Mouse (Mus musculus) limb, embryonic 13.5 days (tissue): ENCODE data around the gene Slc15a5. TPM values are rescaled to one million over a fixed set of nuclear protein-coding genes. Genes with fewer than 3 reads are reported as not detected.

Source experiments
- ATAC-seq: fragments of 200-750 bp; cut with Nextera tagmentation; 2 replicates; pipeline ENCODE4 v1.8.0; 2017; ENCODE audit warnings: low read depth, moderate number of reproducible peaks, moderate TSS enrichment; ENCODE audit not compliant: low FRiP score
- H3K27ac ChIP-seq: fragments of 300-500 bp; sonication (generic); 2 replicates; pipeline ENCODE4 v1.5.1; 2015; ENCODE audit warnings: inconsistent platforms, mild to moderate bottlenecking, moderate library complexity
- H3K27me3 ChIP-seq: fragments of 300-500 bp; sonication (generic); 2 replicates; pipeline ENCODE4 v1.6.1; 2015; ENCODE audit warnings: mild to moderate bottlenecking, inconsistent platforms
- H3K36me3 ChIP-seq: fragments of 300-500 bp; sonication (generic); 2 replicates; pipeline ENCODE4 v1.6.1; 2015; ENCODE audit warnings: inconsistent platforms, mild to moderate bottlenecking, moderate library complexity
- H3K4me1 ChIP-seq: fragments of 300-500 bp; sonication (generic); 2 replicates; pipeline ENCODE4 v1.6.1; 2015; ENCODE audit warnings: inconsistent platforms
- H3K4me2 ChIP-seq: fragments of 300-500 bp; sonication (generic); replicated peaks from 2 replicates; pipeline ENCODE4 v1.6.1; 2015; ENCODE audit warnings: inconsistent platforms, mild to moderate bottlenecking, moderate library complexity
- H3K4me3 ChIP-seq: fragments of 300-500 bp; sonication (generic); 2 replicates; pipeline ENCODE4 v1.5.1; 2015; ENCODE audit warnings: moderate library complexity, mild to moderate bottlenecking, inconsistent platforms
- H3K9ac ChIP-seq: fragments of 300-500 bp; sonication (generic); 2 replicates; pipeline ENCODE4 v1.6.1; 2015; ENCODE audit warnings: mild to moderate bottlenecking, inconsistent platforms
- H3K9me3 ChIP-seq: fragments of 300-500 bp; sonication (generic); 2 replicates; pipeline ENCODE4 v1.6.1; 2016; ENCODE audit warnings: inconsistent platforms
- WGBS: fragments of 180-500 bp; shearing (Covaris S2); methylation state at CpG from one replicate; pipeline ENCODE4 v1.1.7; 2015; 5-methylcytosine and 5-hydroxymethylcytosine counted together
- polyA plus RNA-seq: library from polyadenylated mRNA; unstranded; fragments of >200 nt; fragmentation: Nextera tagmentation; extraction: Ambion mirVana; gene quantifications from 2 replicates; pipeline ENCODE4 v1.2.1, GENCODE M21; 2015

Slc15a5 gene
- polyA plus RNA-seq, 1 experiment from 2014 or later, result not detected

DNA sequence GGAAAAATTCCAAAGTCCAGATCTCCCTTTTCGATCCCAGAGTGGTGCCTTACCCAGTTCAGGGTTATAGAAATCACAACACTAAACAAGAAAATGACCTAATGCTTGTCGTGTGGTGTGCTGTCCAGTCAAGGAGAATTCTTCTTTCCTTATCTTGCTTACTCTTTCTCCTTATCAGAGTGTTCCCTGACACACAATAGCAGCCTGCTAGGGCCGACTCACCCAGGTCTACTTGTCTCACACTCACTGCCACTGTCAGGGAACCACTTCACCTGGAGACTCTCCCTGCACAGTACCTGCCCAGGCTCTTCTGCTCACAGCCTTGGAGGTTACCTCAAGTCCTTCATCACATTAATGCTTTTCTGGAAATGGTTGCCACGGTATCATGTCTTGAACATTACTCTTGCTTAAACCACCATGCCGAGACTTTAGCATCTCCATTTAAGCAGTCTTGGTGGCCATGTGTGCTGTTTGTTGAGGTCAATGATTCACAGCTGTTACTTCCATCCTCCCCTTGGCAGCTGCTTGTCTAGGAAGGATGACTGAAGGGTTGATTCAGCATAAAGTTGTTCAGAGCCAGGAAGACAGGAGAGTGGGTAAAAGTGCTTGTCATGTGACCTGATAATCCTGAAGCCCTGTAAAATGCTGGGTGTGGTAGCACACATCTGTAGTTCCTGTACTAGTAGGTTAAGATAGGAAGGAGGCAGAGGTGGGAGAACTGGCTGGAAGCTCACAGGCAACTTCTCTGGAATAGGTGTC, 1.9 kb downstream of the Slc15a5 start:
- Histone ChIP-seq H3K4me1 (peaks cover under 1% of the 10 kb centered on the region; the same call in 1 of the 2 replicates), H3K4me2 (no peak overlapping the region), H3K4me3 (no peak overlapping the region), H3K9ac (no peak overlapping the region), H3K9me3 (no peaks in the 10 kb centered on the region), H3K27ac (no peak overlapping the region), H3K36me3 (no peaks in the 10 kb centered on the region), H3K27me3 (no peaks in the 10 kb centered on the region)
- 86% methylated on average over 5 of the region's 5 CpGs for WGBS
- no peak for ATAC-seq

DNA sequence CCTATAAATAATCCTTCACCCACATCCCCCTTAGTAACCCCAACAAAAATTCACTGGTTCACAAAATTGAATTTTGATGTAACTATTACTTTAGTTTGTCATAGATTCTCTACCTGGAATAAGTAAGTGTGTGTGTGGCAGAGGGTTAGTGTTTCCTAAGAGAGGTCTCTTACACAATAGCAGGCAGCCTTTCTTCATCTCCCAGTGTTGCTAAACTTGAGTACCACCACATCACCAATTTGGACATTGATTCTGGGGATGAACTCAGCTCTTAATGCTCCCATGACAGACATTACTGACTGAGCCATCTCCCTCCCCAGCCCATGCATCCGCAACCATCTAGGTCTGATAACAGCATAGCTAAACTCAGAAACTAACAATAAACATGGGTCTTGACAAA, 4.0 kb downstream of the Slc15a5 start:
- Histone ChIP-seq H3K4me3 (no peak overlapping the region), H3K4me2 (no peak overlapping the region), H3K27me3 (no peaks in the 10 kb centered on the region), H3K9me3 (no peaks in the 10 kb centered on the region), H3K4me1 (peaks cover 5% of the 10 kb centered on the region; the same call in 1 of the 2 replicates), H3K36me3 (no peaks in the 10 kb centered on the region), H3K9ac (no peak overlapping the region), H3K27ac (no peak overlapping the region)
- 100% methylated on average over 1 of the region's 1 CpGs for WGBS
- no peak for ATAC-seq

DNA sequence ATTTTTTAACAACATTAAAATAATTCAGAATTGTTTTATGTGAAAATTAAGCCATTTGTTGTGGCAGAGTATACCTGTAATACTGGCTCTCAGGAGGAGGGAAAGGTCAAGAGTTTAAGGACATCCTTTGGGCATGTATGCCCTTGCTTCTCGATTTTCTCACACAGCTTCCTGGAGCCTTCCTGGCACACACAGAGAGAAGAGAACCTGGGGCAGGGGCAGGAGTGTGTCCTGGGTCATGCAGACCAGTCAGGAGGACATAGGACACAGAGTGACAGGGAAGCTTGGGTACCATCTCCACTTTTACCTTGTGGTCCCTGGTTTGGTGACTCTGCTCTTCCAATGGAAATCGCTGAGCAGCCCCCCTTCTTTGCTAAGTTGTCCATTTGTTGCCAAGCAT, 6.2 kb downstream of the Slc15a5 start:
- no peak overlapping the region for H3K4me3 ChIP-seq
- H3K27ac ChIP-seq, result no peak overlapping the region
- H3K9me3 ChIP-seq, result no peaks in the 10 kb centered on the region
- H3K4me1 ChIP-seq, result peaks cover 5% of the 10 kb centered on the region; the same call in 1 of the 2 replicates
- no peak for ATAC-seq
- H3K4me2 ChIP-seq, result no peak overlapping the region
- WGBS, result 78% methylated on average over 2 of the region's 2 CpGs
- no peaks in the 10 kb centered on the region for H3K36me3 ChIP-seq
- H3K27me3 ChIP-seq, result no peaks in the 10 kb centered on the region
- H3K9ac ChIP-seq, result no peak overlapping the region

DNA sequence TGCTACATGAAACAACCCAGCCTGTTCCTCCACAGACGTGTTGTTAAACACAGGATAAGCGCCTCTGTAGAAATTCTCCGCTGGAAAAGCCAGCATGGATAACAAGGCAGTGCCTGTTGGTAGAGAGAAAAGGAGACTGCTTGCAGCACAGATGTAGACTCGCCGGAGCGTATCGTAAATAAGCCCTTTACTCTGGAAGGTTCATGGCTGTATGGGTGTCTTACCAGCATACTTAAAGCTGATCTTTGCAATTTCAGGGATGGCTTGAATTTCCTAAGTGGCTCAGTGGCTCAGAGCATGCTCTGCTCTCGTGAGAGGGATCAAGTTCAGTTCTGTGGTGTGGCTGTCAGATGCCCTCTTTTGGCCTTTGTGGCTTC, 6.8 kb downstream of the Slc15a5 start:
- Histone ChIP-seq H3K4me2 (no peak overlapping the region), H3K27me3 (no peaks in the 10 kb centered on the region), H3K27ac (no peak overlapping the region), H3K4me1 (peaks cover 5% of the 10 kb centered on the region; the same call in 1 of the 2 replicates), H3K9ac (no peak overlapping the region), H3K9me3 (no peaks in the 10 kb centered on the region), H3K4me3 (no peak overlapping the region), H3K36me3 (no peaks in the 10 kb centered on the region)
- ATAC-seq, result peak; percentile 68
- WGBS, result 28% methylated on average over 8 of the region's 8 CpGs

DNA sequence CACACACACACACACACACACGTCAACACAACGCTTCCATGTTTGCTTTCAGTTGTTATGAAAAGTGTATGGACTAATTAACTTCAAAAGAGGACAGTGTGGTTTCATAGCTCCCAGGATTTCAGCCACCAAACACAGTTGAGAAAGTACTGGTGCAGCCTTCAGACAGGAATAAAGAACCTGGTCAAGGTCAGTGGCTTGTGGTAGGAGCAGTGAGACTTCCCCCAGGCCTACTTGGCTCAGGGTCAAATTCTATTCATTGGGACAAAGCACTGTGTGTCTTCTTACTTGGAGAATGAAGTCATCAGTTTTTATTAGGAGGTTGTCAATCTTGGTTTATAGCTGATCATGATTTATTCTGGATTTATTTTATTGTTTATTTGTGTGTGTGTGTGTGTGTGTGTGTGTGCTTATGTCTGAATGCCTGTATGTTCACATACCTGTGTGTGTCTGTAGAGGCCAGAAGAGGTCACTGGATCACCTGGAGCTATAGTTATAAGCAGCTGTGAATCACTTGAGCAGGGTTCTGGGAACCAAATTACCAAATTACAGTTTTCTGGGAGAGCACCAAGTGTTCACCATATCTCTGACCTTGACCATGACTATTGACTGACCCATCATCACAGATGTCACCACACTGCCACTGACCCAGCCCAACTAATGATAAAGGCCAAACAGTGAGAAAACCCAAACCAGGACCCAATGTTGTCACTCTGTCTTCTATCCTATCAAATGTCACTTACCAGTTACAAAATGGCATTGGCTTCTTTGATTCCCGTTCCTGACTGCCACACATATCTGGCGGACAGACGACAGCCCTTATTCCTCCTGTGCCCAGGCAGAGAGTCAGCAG, 7.4 kb downstream of the Slc15a5 start:
- Histone ChIP-seq H3K4me1 (peaks cover 5% of the 10 kb centered on the region; the same call in 1 of the 2 replicates), H3K27ac (no peak overlapping the region), H3K9ac (no peak overlapping the region), H3K36me3 (no peaks in the 10 kb centered on the region), H3K4me3 (no peak overlapping the region), H3K27me3 (no peaks in the 10 kb centered on the region), H3K9me3 (no peaks in the 10 kb centered on the region), H3K4me2 (no peak overlapping the region)
- 76% methylated on average over 5 of the region's 5 CpGs for WGBS
- no peak for ATAC-seq

DNA sequence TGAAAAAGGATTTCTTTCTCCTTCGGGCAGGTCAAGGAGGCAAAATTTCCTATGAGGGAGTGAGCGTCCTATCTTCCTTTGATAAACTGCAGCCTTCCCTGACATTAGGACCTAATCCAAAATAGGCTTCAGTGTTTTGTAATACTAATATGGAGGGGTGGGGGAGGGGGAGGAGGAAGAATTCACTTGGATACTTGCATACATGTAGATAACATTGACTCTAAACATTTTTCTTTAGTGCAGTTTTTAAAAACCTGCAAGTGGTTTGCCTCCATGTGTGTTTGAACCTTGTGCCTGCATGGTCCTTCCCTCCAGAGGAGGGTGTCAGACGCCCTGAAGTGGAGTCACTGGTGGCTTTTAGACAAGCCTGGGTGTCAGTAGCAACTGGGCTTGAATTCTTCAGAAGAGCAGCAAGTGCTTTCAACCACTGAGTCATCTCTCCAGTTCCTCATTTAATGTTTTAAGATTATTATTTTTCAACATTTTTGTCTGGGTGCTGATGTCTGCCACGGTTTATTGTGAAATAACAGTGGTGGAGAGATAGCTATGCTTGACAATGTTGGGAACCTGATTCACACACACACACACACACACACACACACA, 8.1 kb downstream of the Slc15a5 start:
- WGBS, result 76% methylated on average over 4 of the region's 4 CpGs
- H3K9me3 ChIP-seq, result no peaks in the 10 kb centered on the region
- no peaks in the 10 kb centered on the region for H3K27me3 ChIP-seq
- H3K4me2 ChIP-seq, result no peak overlapping the region
- H3K27ac ChIP-seq, result no peak overlapping the region
- peaks cover 5% of the 10 kb centered on the region; the same call in 1 of the 2 replicates for H3K4me1 ChIP-seq
- no peak for ATAC-seq
- H3K36me3 ChIP-seq, result no peaks in the 10 kb centered on the region
- no peak overlapping the region for H3K4me3 ChIP-seq
- H3K9ac ChIP-seq, result no peak overlapping the region

DNA sequence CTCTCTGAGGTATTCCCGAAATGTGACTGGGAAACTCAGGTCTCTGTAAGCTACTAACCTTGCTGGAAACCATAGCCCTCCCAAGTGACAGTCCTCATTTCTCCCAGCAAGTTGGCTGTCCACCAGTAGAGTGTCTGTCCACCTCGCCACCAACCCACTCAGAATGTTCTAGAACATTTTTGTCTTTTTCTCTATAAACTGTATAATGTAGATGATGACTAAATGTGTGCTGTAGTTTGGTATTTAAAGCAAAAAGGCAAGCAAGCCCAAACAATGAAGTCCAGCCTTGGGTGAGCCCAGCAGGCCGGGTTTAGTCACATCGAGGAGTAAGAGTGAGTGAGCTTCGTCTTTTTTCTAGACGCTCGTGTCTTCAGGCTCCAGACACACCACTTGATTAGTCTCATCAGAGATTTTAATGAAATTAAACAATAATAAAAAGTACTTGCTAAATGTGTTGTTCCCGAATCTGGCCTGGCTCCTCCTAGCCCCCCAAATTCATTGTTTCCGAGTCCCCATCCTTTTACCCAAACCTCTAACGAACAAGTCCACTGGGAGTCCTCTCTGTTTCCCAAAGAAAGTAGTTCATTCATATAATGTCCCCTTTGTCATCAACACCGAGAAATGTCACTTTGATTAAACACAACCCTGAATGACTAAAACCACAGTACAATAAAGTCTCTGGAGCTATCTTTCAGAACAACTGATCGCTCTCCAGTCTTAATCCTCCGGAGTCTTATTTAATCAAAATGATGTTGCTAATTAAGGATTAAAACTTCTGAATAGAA, 8.8 kb downstream of the Slc15a5 start:
- no peak for ATAC-seq
- H3K4me1 ChIP-seq, result peaks cover 5% of the 10 kb centered on the region; the same call in 1 of the 2 replicates
- no peak overlapping the region for H3K27ac ChIP-seq
- no peaks in the 10 kb centered on the region for H3K36me3 ChIP-seq
- H3K4me2 ChIP-seq, result no peak overlapping the region
- H3K9ac ChIP-seq, result no peak overlapping the region
- 89% methylated on average over 13 of the region's 13 CpGs for WGBS
- H3K9me3 ChIP-seq, result no peaks in the 10 kb centered on the region
- no peaks in the 10 kb centered on the region for H3K27me3 ChIP-seq
- no peak overlapping the region for H3K4me3 ChIP-seq

DNA sequence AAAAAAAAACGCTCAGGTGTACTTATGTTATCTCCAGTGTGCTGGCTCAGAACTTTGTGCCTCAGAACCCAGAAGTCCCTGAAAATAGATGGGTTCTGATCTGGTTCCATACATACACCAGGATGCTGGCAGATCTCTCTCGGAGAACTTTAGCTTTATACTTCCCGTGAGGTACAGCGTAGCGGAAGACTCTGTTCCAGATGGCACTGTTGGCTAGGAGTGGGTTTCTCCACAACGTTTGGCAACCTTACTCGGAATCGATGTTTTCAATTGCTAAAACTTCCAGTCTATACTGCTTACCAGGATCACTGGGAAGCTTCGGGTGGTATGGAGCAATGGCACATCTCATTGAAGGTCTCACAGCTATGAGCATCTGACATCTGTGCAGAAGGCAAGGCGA, 9.8 kb downstream of the Slc15a5 start:
- 85% methylated on average over 10 of the region's 10 CpGs for WGBS
- no peak overlapping the region for H3K4me3 ChIP-seq
- no peaks in the 10 kb centered on the region for H3K27me3 ChIP-seq
- no peaks in the 10 kb centered on the region for H3K36me3 ChIP-seq
- no peak for ATAC-seq
- H3K4me2 ChIP-seq, result no peak overlapping the region
- no peak overlapping the region for H3K27ac ChIP-seq
- H3K9me3 ChIP-seq, result no peaks in the 10 kb centered on the region
- no peak overlapping the region for H3K9ac ChIP-seq
- H3K4me1 ChIP-seq, result peaks cover 5% of the 10 kb centered on the region; the same call in 1 of the 2 replicates

GRCm38 (mm10) chr6:138055572-138055971, 24.1 kb downstream of the Slc15a5 start:
- no peak overlapping the region; the same call in 1 of the 2 replicates for H3K9ac ChIP-seq
- 0 out of 2 replicates have a peak, but pooled peaks cover 4% of the 10 kb centered on the region for H3K4me1 ChIP-seq
- no peak overlapping the region for H3K4me2 ChIP-seq
- no peaks in the 10 kb centered on the region; the same call in 1 of the 2 replicates for H3K27me3 ChIP-seq
- no peak overlapping the region for H3K27ac ChIP-seq
- WGBS, result 22% methylated on average over 15 of the region's 15 CpGs
- H3K9me3 ChIP-seq, result no peaks in the 10 kb centered on the region
- H3K4me3 ChIP-seq, result no peak overlapping the region
- ATAC-seq, result no peak
- H3K36me3 ChIP-seq, result no peaks in the 10 kb centered on the region

DNA sequence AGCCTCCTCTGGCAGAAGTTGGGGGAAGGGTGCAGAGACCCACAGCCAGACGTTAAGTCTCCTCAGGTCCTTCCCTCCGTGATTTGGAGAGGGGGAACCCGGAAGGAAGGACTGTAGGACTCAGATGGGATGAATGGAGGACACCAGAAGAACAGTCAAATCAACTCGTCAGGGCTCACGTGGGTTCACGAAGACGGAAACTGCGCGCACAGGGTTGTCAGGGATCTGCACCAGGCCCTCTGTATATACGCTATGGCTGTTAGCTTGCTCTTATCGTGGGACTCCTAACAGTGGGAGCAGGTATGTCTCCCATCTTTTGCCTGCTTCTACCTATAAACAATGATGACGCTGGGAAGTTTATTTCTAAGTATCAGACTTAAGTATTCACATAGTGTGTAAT, 24.8 kb downstream of the Slc15a5 start:
- 0 out of 2 replicates have a peak, but pooled peaks cover 4% of the 10 kb centered on the region for H3K4me1 ChIP-seq
- H3K9ac ChIP-seq, result no peak overlapping the region
- WGBS, result 88% methylated on average over 12 of the region's 12 CpGs
- H3K27ac ChIP-seq, result no peak overlapping the region
- no peak overlapping the region for H3K4me3 ChIP-seq
- H3K4me2 ChIP-seq, result no peak overlapping the region
- H3K9me3 ChIP-seq, result no peaks in the 10 kb centered on the region
- no peaks in the 10 kb centered on the region for H3K36me3 ChIP-seq
- ATAC-seq, result no peak
- H3K27me3 ChIP-seq, result no peaks in the 10 kb centered on the region; the same call in 1 of the 2 replicates

DNA sequence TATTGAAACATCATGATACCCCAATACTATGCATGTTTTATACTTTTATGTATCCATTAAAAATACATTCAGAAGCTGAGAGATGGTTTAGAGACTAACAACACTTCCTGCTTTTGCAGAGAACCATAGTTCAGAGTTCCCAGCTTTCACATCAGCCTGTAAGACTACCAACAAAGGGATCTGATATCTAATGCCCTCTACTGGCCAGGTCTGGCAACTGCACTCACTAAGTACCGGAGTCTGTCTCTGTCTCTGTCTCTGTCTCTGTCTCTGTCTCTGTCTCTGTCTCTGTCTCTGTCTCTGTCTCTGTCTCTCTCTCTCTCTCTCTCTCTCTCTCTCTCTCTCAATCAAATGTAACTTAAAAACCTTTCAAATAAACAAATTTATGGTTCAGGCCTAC, 25.6 kb downstream of the Slc15a5 start:
- no peaks in the 10 kb centered on the region; the same call in 1 of the 2 replicates for H3K27me3 ChIP-seq
- no peaks in the 10 kb centered on the region for H3K36me3 ChIP-seq
- 42% methylated on average over 1 of the region's 1 CpGs for WGBS
- no peaks in the 10 kb centered on the region for H3K9me3 ChIP-seq
- H3K4me1 ChIP-seq, result 0 out of 2 replicates have a peak, but pooled peaks cover 4% of the 10 kb centered on the region
- no peak overlapping the region for H3K4me3 ChIP-seq
- no peak overlapping the region for H3K4me2 ChIP-seq
- H3K27ac ChIP-seq, result no peak overlapping the region
- no peak for ATAC-seq
- no peak overlapping the region for H3K9ac ChIP-seq
